Mouse (Mus musculus) heart, embryonic 15.5 days (tissue): ENCODE data around the gene Rad54l2. TPM values are rescaled to one million over a fixed set of nuclear protein-coding genes. Genes with fewer than 3 reads are reported as not detected.

Experiments used
- ATAC-seq: fragments of 200-750 bp; cut with Nextera tagmentation; replicated peaks from 2 replicates; pipeline ENCODE4 v1.8.0; 2017; ENCODE audit warnings: low read depth, moderate TSS enrichment; ENCODE audit not compliant: insufficient number of reproducible peaks, insufficient read depth, low FRiP score
- H3K27ac ChIP-seq: fragments of 300-500 bp; sonication (generic); 2 replicates; pipeline ENCODE4 v1.5.1; 2015; ENCODE audit warnings: mild to moderate bottlenecking, inconsistent platforms
- H3K27me3 ChIP-seq: fragments of 300-500 bp; sonication (generic); 2 replicates; pipeline ENCODE4 v1.6.1; 2015; ENCODE audit warnings: inconsistent platforms
- H3K36me3 ChIP-seq: fragments of 300-500 bp; sonication (generic); 2 replicates; pipeline ENCODE4 v1.6.1; 2015; ENCODE audit warnings: mild to moderate bottlenecking, inconsistent platforms
- H3K4me1 ChIP-seq: fragments of 300-500 bp; sonication (generic); replicated peaks from 2 replicates; pipeline ENCODE4 v1.6.1; 2015; ENCODE audit warnings: inconsistent platforms
- H3K4me2 ChIP-seq: fragments of 300-500 bp; sonication (generic); 2 replicates; pipeline ENCODE4 v1.6.1; 2015; ENCODE audit warnings: inconsistent platforms, mild to moderate bottlenecking, moderate library complexity
- H3K4me3 ChIP-seq: fragments of 300-500 bp; sonication (generic); 2 replicates; pipeline ENCODE4 v1.5.1; 2015; ENCODE audit warnings: mild to moderate bottlenecking, inconsistent platforms
- H3K9ac ChIP-seq: fragments of 300-500 bp; sonication (generic); 2 replicates; pipeline ENCODE4 v1.6.1; 2015; ENCODE audit warnings: mild to moderate bottlenecking, inconsistent platforms
- H3K9me3 ChIP-seq: fragments of 300-500 bp; sonication (generic); replicated peaks from 2 replicates; pipeline ENCODE4 v1.6.1; 2016; ENCODE audit warnings: inconsistent platforms
- whole genome bisulfite sequencing: fragments of 180-500 bp; shearing (Covaris S2); methylation state at CpG from one replicate; pipeline ENCODE4 v1.1.7; 2015; ENCODE audit warnings: mixed read lengths; 5-methylcytosine and 5-hydroxymethylcytosine counted together
- polyA plus RNA-seq: library from polyadenylated mRNA; unstranded; fragments of >200 nt; fragmentation: Nextera tagmentation; extraction: Ambion mirVana; gene quantifications from 2 replicates; pipeline ENCODE4 v1.2.1, GENCODE M21; 2015

Gene Rad54l2
- polyA plus RNA-seq, 1 experiment from 2014 or later = 3.4 TPM

- no peak for ATAC-seq
- WGBS = 65% methylated on average over 1 of the region's 1 CpGs
- Histone ChIP-seq H3K27ac (no peak overlapping the region), H3K4me3 (no peak overlapping the region), H3K36me3 (no peaks in the 10 kb centered on the region), H3K9ac (no peak overlapping the region), H3K9me3 (no peaks in the 10 kb centered on the region), H3K27me3 (peaks cover 53% of the 10 kb centered on the region), H3K4me1 (peaks cover 8% of the 10 kb centered on the region), H3K4me2 (no peak overlapping the region)
Observed at GRCm38 (mm10) chr9:106652720-106653119, 136.3 kb downstream of the Rad54l2 start.

GRCm38 (mm10) chr9:106647226-106647625, 141.8 kb downstream of the Rad54l2 start:
- no peak overlapping the region for H3K4me3 ChIP-seq
- no peak overlapping the region for H3K27ac ChIP-seq
- ATAC-seq = no peak
- H3K9me3 ChIP-seq = no peaks in the 10 kb centered on the region
- no peaks in the 10 kb centered on the region for H3K4me1 ChIP-seq
- no peak overlapping the region for H3K4me2 ChIP-seq
- no peaks in the 10 kb centered on the region for H3K36me3 ChIP-seq
- peaks cover 20% of the 10 kb centered on the region for H3K27me3 ChIP-seq
- no peak overlapping the region for H3K9ac ChIP-seq
- WGBS = 59% methylated on average over 27 of the region's 27 CpGs

- H3K4me2 ChIP-seq = no peak overlapping the region
- H3K27ac ChIP-seq = no peak overlapping the region
- ATAC-seq = no peak
- no peak overlapping the region for H3K9ac ChIP-seq
- 76% methylated on average over 9 of the region's 9 CpGs for WGBS
- no peaks in the 10 kb centered on the region for H3K4me1 ChIP-seq
- peaks cover 15% of the 10 kb centered on the region for H3K27me3 ChIP-seq
- H3K4me3 ChIP-seq = no peak overlapping the region
- H3K9me3 ChIP-seq = no peaks in the 10 kb centered on the region
- no peaks in the 10 kb centered on the region for H3K36me3 ChIP-seq
Observed at GRCm38 (mm10) chr9:106645684-106646271, 143.2 kb downstream of the Rad54l2 start.

- H3K4me2 ChIP-seq = no peak overlapping the region
- H3K9me3 ChIP-seq = no peaks in the 10 kb centered on the region
- H3K27me3 ChIP-seq = peaks cover 13% of the 10 kb centered on the region
- no peak for ATAC-seq
- no peak overlapping the region for H3K4me3 ChIP-seq
- no peaks in the 10 kb centered on the region for H3K36me3 ChIP-seq
- 62% methylated on average over 6 of the region's 6 CpGs for WGBS
- no peak overlapping the region for H3K27ac ChIP-seq
- no peaks in the 10 kb centered on the region for H3K4me1 ChIP-seq
- no peak overlapping the region for H3K9ac ChIP-seq
Observed at GRCm38 (mm10) chr9:106643787-106644186, 145.2 kb downstream of the Rad54l2 start.

GRCm38 (mm10) chr9:106643128-106643527, 145.9 kb downstream of the Rad54l2 start:
- H3K27me3 ChIP-seq = peaks cover 12% of the 10 kb centered on the region
- ATAC-seq = no peak
- WGBS = 30% methylated on average over 7 of the region's 7 CpGs
- H3K27ac ChIP-seq = no peak overlapping the region
- no peaks in the 10 kb centered on the region for H3K9me3 ChIP-seq
- no peak overlapping the region for H3K4me2 ChIP-seq
- no peaks in the 10 kb centered on the region for H3K4me1 ChIP-seq
- H3K36me3 ChIP-seq = no peaks in the 10 kb centered on the region
- H3K9ac ChIP-seq = no peak overlapping the region
- H3K4me3 ChIP-seq = no peak overlapping the region

GRCm38 (mm10) chr9:106641346-106641745, 147.6 kb downstream of the Rad54l2 start:
- ATAC-seq = no peak
- WGBS = 30% methylated on average over 5 of the region's 5 CpGs
- Histone ChIP-seq H3K27me3 (no peaks in the 10 kb centered on the region; the same call in 1 of the 2 replicates), H3K4me1 (no peaks in the 10 kb centered on the region), H3K4me2 (no peak overlapping the region), H3K36me3 (no peaks in the 10 kb centered on the region), H3K27ac (no peak overlapping the region), H3K4me3 (no peak overlapping the region), H3K9me3 (no peaks in the 10 kb centered on the region), H3K9ac (no peak overlapping the region)

GRCm38 (mm10) chr9:106638154-106638553, 150.8 kb downstream of the Rad54l2 start:
- Histone ChIP-seq H3K36me3 (no peaks in the 10 kb centered on the region), H3K4me3 (no peak overlapping the region), H3K27me3 (no peaks in the 10 kb centered on the region), H3K9ac (no peak overlapping the region), H3K4me2 (no peak overlapping the region), H3K27ac (no peak overlapping the region), H3K4me1 (no peaks in the 10 kb centered on the region), H3K9me3 (no peaks in the 10 kb centered on the region)
- no peak for ATAC-seq
- 87% methylated on average over 8 of the region's 8 CpGs for WGBS

Other genes starting within 250 kb of the Rad54l2 start
- not detected in 2 replicates for gene Iqcf3, start 227.6 kb downstream of the Rad54l2 start, polyA plus RNA-seq
- gene Iqcf4, start 218.2 kb downstream of the Rad54l2 start, polyA plus RNA-seq = not detected in 2 replicates
- gene Iqcf6, start 162.6 kb downstream of the Rad54l2 start, polyA plus RNA-seq = not detected in 2 replicates
- not detected in 2 replicates for gene Grm2, start 133.1 kb downstream of the Rad54l2 start, polyA plus RNA-seq
- gene Tex264, start 103.3 kb downstream of the Rad54l2 start, polyA plus RNA-seq = 40.1 and 48.8 TPM in 2 replicates
- 14.1 and 18.1 TPM in 2 replicates for gene Dcaf1, start 32.7 kb upstream of the Rad54l2 start, polyA plus RNA-seq
- 3.7 and 7.6 TPM in 2 replicates for gene Rbm15b, start 98.2 kb upstream of the Rad54l2 start, polyA plus RNA-seq
- 188 and 199 TPM in 2 replicates for gene Manf, start 102.8 kb upstream of the Rad54l2 start, polyA plus RNA-seq